Mouse (Mus musculus): ENCODE data around the gene Syap1. TPM values are rescaled to one million over a fixed set of nuclear protein-coding genes. Genes with fewer than 3 reads are reported as not detected.
"Not testable (repeated sequence)": the region's sequence is repeated elsewhere in the genome, so short reads cannot be mapped to it uniquely, and the experiment has no call there.

Syap1 gene
- polyA plus RNA-seq, 1 experiment from 2014 or later, result 36.0 TPM

DNA sequence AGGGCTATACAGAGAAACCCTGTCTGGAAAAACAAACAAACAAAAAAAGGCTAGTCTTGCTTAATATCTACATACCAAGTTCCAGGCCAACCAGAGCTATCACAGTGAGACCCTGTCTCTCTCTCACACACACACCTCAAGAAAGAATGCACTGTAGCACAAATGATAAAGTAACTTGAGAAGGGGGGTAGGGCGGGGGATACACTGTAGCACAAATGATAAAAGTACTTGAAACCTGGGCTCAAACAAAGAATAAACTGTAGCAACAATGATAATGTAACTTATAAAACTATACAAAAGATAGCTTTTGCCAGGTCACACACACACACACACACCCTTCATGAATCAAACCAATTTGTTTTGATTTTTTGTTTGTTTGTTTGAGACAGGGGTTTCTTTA lies 56.7 kb downstream of the Syap1 start:
- Histone ChIP-seq H3K9ac (no peak overlapping the region), H3K4me1 (replicated peaks; ENCODE audit: control insufficient read depth, insufficient read depth, low read length) (no peaks in the 10 kb centered on the region), H3K4me3 (replicated peaks; ENCODE audit: low read length) (no peak overlapping the region), H3K36me3 (replicated peaks; ENCODE audit: control insufficient read depth, insufficient read depth) (no peaks in the 10 kb centered on the region), H3K27me3 (ENCODE audit: control insufficient read depth, insufficient read depth, low read length) (no peaks in the 10 kb centered on the region), H3K9me3 (ENCODE audit: control insufficient read depth, low read length) (no peaks in the 10 kb centered on the region), H3K4me2 (replicated peaks) (no peak overlapping the region), H3K27ac (no peak overlapping the region)
- ATAC-seq (ENCODE audit: low FRiP score) (no peak), DNase-seq (ENCODE audit: low spot score) (no peak)
- WGBS, result 58% methylated on average over 1 of the region's 1 CpGs

DNA sequence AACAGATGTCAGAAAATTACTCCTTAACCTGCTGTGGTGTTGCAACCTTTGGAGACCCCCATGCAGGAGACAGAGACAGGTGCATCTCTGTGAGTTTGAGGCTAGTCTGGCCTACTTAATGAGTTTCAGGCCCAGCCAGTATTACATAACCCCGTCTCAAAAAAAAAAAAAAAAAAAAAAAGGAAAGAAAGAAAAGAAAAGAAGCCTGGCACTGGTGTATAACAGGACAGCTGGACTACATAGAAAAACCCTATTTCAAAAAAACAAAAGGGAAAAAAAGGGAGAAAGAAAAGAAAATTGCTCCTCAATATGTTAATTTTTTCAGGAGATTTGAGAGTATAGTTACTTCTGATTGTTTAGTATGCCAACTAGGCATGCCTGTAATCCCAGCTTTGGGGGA lies 57.2 kb downstream of the Syap1 start:
- H3K27ac ChIP-seq, result no peak overlapping the region
- no peaks in the 10 kb centered on the region for H3K27me3 ChIP-seq (ENCODE audit: control insufficient read depth, insufficient read depth, low read length)
- no peak overlapping the region for H3K9ac ChIP-seq
- no peak overlapping the region for H3K4me3 ChIP-seq (replicated peaks; ENCODE audit: low read length)
- H3K4me2 ChIP-seq (replicated peaks), result no peak overlapping the region
- H3K36me3 ChIP-seq (replicated peaks; ENCODE audit: control insufficient read depth, insufficient read depth), result no peaks in the 10 kb centered on the region
- no peaks in the 10 kb centered on the region for H3K4me1 ChIP-seq (replicated peaks; ENCODE audit: control insufficient read depth, insufficient read depth, low read length)
- no peaks in the 10 kb centered on the region for H3K9me3 ChIP-seq (ENCODE audit: control insufficient read depth, low read length)
- DNase-seq (ENCODE audit: low spot score), result no peak
- no peak for ATAC-seq (ENCODE audit: low FRiP score)
- 10% methylated on average over 1 of the region's 1 CpGs for WGBS

DNA sequence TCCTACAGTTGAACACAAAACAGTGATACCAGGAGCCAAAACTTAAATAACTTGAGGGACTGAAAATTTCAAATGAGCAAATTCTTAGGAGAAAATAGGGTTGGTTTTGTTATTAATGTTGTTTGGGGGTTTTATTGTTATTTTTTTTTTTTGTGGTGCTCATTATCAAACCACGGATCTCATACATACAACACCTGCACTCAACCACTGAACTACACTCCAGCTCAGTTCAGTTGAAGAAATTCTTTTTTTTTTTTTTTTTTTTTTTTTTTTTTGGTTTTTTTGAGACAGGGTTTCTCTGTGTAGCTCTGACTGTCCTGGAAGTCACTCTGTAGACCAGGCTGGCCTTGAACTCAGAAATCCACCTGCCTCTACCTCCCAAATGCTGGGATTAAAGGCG lies 57.9 kb downstream of the Syap1 start:
- H3K27me3 ChIP-seq (ENCODE audit: control insufficient read depth, insufficient read depth, low read length); ATAC-seq (ENCODE audit: low FRiP score): not testable (repeated sequence)
- 79% methylated on average over 2 of the region's 2 CpGs for WGBS

DNA sequence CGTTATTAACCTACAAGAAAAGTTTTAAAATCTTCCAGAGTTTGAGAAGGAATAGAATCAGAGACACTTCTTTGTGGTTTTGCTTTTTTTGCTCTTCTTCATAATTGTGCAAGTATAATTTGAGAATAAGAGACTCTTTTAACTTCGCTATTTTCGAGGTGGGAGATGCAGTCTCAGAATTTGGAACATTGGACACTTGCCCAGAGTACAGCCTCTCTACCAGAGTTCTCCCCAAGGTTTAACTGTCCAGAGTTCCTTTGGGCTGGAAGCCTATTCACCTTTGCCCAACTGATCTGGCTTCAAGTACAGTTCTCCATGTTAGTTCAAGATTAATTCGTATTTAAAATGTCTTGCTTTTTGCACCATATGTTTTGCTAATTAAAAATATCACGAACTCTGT lies 58.5 kb downstream of the Syap1 start:
- ATAC-seq (ENCODE audit: low FRiP score), result no peak
- WGBS, result 40% methylated on average over 5 of the region's 5 CpGs

More for the DNA sequence above, 57.9 kb downstream of the Syap1 start:
- not testable (repeated sequence) for H3K4me2 ChIP-seq (replicated peaks); DNase-seq (ENCODE audit: low spot score); H3K9me3 ChIP-seq (ENCODE audit: control insufficient read depth, low read length); H3K4me1 ChIP-seq (replicated peaks; ENCODE audit: control insufficient read depth, insufficient read depth, low read length); H3K9ac ChIP-seq; H3K36me3 ChIP-seq (replicated peaks; ENCODE audit: control insufficient read depth, insufficient read depth); H3K4me3 ChIP-seq (replicated peaks; ENCODE audit: low read length); H3K27ac ChIP-seq

DNA sequence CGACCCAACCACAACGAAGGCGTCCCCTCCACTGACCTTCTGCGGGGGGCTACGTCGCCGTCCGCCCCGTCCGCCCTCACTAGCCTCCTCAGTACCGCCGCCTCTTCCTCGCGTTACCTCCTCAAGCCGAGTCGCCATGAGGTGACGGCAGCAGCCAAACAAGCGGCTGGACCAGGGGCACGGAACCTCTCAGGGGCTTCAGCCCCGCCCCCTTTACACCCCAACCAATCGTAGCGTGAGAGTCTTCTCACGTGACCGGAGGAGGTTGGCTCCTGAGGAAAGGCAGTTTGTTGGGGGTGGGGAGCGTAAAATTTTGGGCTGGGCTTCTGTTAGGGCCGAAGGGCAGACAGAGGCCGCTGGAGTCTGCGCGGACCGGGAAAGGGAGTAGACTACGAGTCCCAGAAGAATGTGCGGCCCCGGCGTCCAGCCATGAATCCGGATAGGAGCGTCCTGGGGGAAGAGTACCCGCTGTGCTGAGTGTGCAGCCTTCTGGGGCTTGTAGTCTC lies 59.0 kb downstream of the Syap1 start, which contains the start of gene Txlng:
Gene Txlng, minus strand, starts transcription at position 252 of the 506 bp plus-strand sequence.
- peak within 1 kb of the TSS; percentile 70 for H3K4me2 ChIP-seq (replicated peaks)
- H3K36me3 ChIP-seq (replicated peaks; ENCODE audit: control insufficient read depth, insufficient read depth), result no peaks in the 10 kb centered on the region
- DNase-seq (ENCODE audit: low spot score) (peak; percentile 87), ATAC-seq (ENCODE audit: low FRiP score) (peak; percentile 98)
- no peaks in the 10 kb centered on the region for H3K9me3 ChIP-seq (ENCODE audit: control insufficient read depth, low read length)
- WGBS, result 17% methylated on average over 37 of the region's 37 CpGs
- peak within 1 kb of the TSS; percentile 54 for H3K4me3 ChIP-seq (replicated peaks; ENCODE audit: low read length)
- H3K27me3 ChIP-seq (ENCODE audit: control insufficient read depth, insufficient read depth, low read length), result no peaks in the 10 kb centered on the region
- H3K27ac ChIP-seq, result no peak within 1 kb of the TSS
- no peaks in the 10 kb centered on the region for H3K4me1 ChIP-seq (replicated peaks; ENCODE audit: control insufficient read depth, insufficient read depth, low read length)
- peak within 1 kb of the TSS; percentile 65 for H3K9ac ChIP-seq

More for the DNA sequence above, 58.5 kb downstream of the Syap1 start:
- Histone ChIP-seq H3K36me3 (replicated peaks; ENCODE audit: control insufficient read depth, insufficient read depth) (no peaks in the 10 kb centered on the region), H3K27me3 (ENCODE audit: control insufficient read depth, insufficient read depth, low read length) (no peaks in the 10 kb centered on the region), H3K9me3 (ENCODE audit: control insufficient read depth, low read length) (no peaks in the 10 kb centered on the region), H3K4me2 (replicated peaks) (peak overlapping the region; percentile 38), H3K4me1 (replicated peaks; ENCODE audit: control insufficient read depth, insufficient read depth, low read length) (no peaks in the 10 kb centered on the region), H3K4me3 (replicated peaks; ENCODE audit: low read length) (peak overlapping the region; percentile 54), H3K9ac (no peak overlapping the region; the same call in 1 of the 2 replicates), H3K27ac (no peak overlapping the region)
- peak; percentile 27 for DNase-seq (ENCODE audit: low spot score)

DNA sequence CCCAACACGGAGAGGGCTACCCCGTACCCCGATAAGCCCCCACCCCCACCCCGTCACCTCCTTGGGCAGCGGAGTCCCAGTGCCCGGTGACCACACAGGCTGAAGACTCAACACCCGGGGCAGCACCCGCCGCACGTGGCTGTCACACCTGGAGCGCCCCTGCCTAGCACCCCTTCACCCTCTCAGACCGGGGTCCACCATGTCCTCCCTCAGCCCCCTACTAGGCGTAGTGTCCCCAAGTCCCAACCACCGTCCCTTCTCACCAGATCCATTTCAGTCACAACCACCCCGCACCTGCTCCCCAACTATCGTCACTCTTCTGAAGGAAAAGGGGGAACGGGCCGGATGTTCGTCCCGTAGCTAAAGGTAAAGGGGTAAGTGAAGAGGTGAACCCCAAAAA lies 59.5 kb downstream of the Syap1 start:
- no peaks in the 10 kb centered on the region for H3K4me1 ChIP-seq (replicated peaks; ENCODE audit: control insufficient read depth, insufficient read depth, low read length)
- H3K27me3 ChIP-seq (ENCODE audit: control insufficient read depth, insufficient read depth, low read length), result no peaks in the 10 kb centered on the region
- H3K36me3 ChIP-seq (replicated peaks; ENCODE audit: control insufficient read depth, insufficient read depth), result no peaks in the 10 kb centered on the region
- peak overlapping the region; percentile 70 for H3K4me2 ChIP-seq (replicated peaks)
- H3K4me3 ChIP-seq (replicated peaks; ENCODE audit: low read length), result peak overlapping the region; percentile 54
- peak overlapping the region; percentile 65 for H3K9ac ChIP-seq
- WGBS, result 19% methylated on average over 20 of the region's 20 CpGs
- no peak overlapping the region for H3K27ac ChIP-seq
- DNase-seq (ENCODE audit: low spot score), result no peak
- no peaks in the 10 kb centered on the region for H3K9me3 ChIP-seq (ENCODE audit: control insufficient read depth, low read length)
- peak; percentile 29; the same call in 1 of the 2 replicates for ATAC-seq (ENCODE audit: low FRiP score)

DNA sequence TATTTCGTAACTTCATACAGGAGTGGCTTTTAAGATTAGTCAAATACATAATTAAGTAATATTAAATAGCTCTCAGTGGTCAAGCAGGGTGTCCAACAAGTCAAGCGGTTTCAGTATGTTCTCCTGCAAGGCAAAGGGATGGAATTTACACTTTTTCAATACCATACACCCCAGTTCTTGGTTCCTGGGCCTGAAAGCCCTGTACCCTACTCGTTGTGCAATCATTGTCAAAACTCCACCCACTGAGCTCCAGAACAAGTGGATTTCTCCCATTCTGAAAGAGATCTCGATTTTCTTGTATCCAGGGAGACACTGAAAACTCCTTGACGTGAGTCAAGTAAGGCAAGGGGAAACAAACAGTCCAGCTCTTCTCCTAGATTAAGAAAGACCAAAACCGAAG lies 60.2 kb downstream of the Syap1 start:
- H3K4me1 ChIP-seq (replicated peaks; ENCODE audit: control insufficient read depth, insufficient read depth, low read length), result no peaks in the 10 kb centered on the region
- no peak overlapping the region for H3K27ac ChIP-seq
- ATAC-seq (ENCODE audit: low FRiP score), result no peak
- H3K9me3 ChIP-seq (ENCODE audit: control insufficient read depth, low read length), result no peaks in the 10 kb centered on the region
- no peak for DNase-seq (ENCODE audit: low spot score)
- H3K9ac ChIP-seq, result no peak overlapping the region
- no peaks in the 10 kb centered on the region for H3K27me3 ChIP-seq (ENCODE audit: control insufficient read depth, insufficient read depth, low read length)
- peak overlapping the region; percentile 70 for H3K4me2 ChIP-seq (replicated peaks)
- H3K4me3 ChIP-seq (replicated peaks; ENCODE audit: low read length), result peak overlapping the region; percentile 54
- WGBS, result 46% methylated on average over 6 of the region's 6 CpGs
- no peaks in the 10 kb centered on the region for H3K36me3 ChIP-seq (replicated peaks; ENCODE audit: control insufficient read depth, insufficient read depth)

MicroRNAs within 50 kb of the gene (microRNA counts, 519-probe panel; counts per million panel counts)
- not detected for microRNA mmu-miR-3473

Small RNAs within 50 kb of the gene (microRNA-seq; reads per million reads assigned to microRNA genes)
- gene Mir3473a, result not detected

Other genes starting within 250 kb of the Syap1 start
- gene Reps2, start 244.8 kb downstream of the Syap1 start, polyA plus RNA-seq (2014; fragmentation: Nextera tagmentation; extraction: Ambion mirVana), result 3.7 and 3.8 TPM in 2 replicates
- 230 and 235 TPM in 2 replicates for gene Rbbp7, start 128.0 kb downstream of the Syap1 start, polyA plus RNA-seq (2014; fragmentation: Nextera tagmentation; extraction: Ambion mirVana)
- 12.6 and 13.0 TPM in 2 replicates for gene Txlng, start 59.0 kb downstream of the Syap1 start, polyA plus RNA-seq (2014; fragmentation: Nextera tagmentation; extraction: Ambion mirVana)
- gene Ctps2, start 12.8 kb upstream of the Syap1 start, polyA plus RNA-seq (2014; fragmentation: Nextera tagmentation; extraction: Ambion mirVana), result 97.1 and 107 TPM in 2 replicates
- 1.3 and 1.4 TPM in 2 replicates for gene S100g, start 76.2 kb upstream of the Syap1 start, polyA plus RNA-seq (2014; fragmentation: Nextera tagmentation; extraction: Ambion mirVana)